ENCODE assay signal across 14 mouse cellular contexts in genomic region chr12:12725797-12726196, GRCm38 (mm10).
DNase-seq lines count a peak whose midpoint lies in the region; ATAC-seq and TF ChIP-seq lines count a peak whose summit lies in the region.
"Had no signal": no experiment of that assay in that cellular context is flagged by ENCODE, and none has a peak within 500 bp of the region (broad histone marks: within the 10 kb centered on the region; RNA-seq: fewer than 3 reads in every experiment).

No protein-coding gene starts in this region.

- peaks cover 15% of the 10 kb centered on the region for H3K4me1 ChIP-seq in heart, embryonic 10.5 days
- H3K4me1 ChIP-seq in E14TG2a.4 (replicated peaks; ENCODE audit: low read depth, low read length): peaks cover 45% of the 10 kb centered on the region
- H3K4me1 ChIP-seq in forebrain, embryonic 11.5 days (replicated peaks; ENCODE audit: control insufficient read depth, insufficient read depth, low read length): peaks cover 26% of the 10 kb centered on the region
- no peaks in the 10 kb centered on the region for H3K4me1 ChIP-seq in intestine, postnatal 0 days (replicated peaks; ENCODE audit: control insufficient read depth, insufficient read depth, low read length)

- ATAC-seq in forebrain, embryonic 11.5 days (replicated peaks; ENCODE audit: low FRiP score): peak; percentile 14
- ATAC-seq in megakaryocyte-erythroid progenitor cell, adult 5-6 weeks (replicated peaks; ENCODE audit: low FRiP score, low TSS enrichment, poor library complexity, severe bottlenecking): no peak
- no peak for ATAC-seq in intestine, postnatal 0 days

- peak overlapping the region; percentile 17; the same call in 1 of the 2 replicates for H3K27ac ChIP-seq in heart, embryonic 10.5 days
- peak overlapping the region; percentile 31 for H3K27ac ChIP-seq in forebrain, embryonic 11.5 days (ENCODE audit: low read depth, low read length)
- no peak overlapping the region for H3K27ac ChIP-seq in intestine, postnatal 0 days (ENCODE audit: low read depth, low read length)
- H3K27ac ChIP-seq: kidney, postnatal 0 days had no signal

- peaks cover 6% of the 10 kb centered on the region; the same call in 1 of the 2 replicates for H3K27me3 ChIP-seq in heart, embryonic 10.5 days (ENCODE audit: insufficient read depth, poor library complexity, severe bottlenecking)
- peaks cover 9% of the 10 kb centered on the region; the same call in 1 of the 2 replicates for H3K27me3 ChIP-seq in E14TG2a.4 (ENCODE audit: insufficient read depth, low read length)
- H3K27me3 ChIP-seq in forebrain, embryonic 11.5 days (ENCODE audit: control insufficient read depth, insufficient read depth, low read length): peaks cover 1% of the 10 kb centered on the region; the same call in 1 of the 2 replicates
- no peaks in the 10 kb centered on the region for H3K27me3 ChIP-seq in intestine, postnatal 0 days (replicated peaks; ENCODE audit: control insufficient read depth, insufficient read depth, low read length)

- peak overlapping the region; percentile 5 for H3K4me2 ChIP-seq in forebrain, embryonic 11.5 days (ENCODE audit: low read depth, low read length, severe bottlenecking)
- H3K4me2 ChIP-seq in intestine, postnatal 0 days (replicated peaks; ENCODE audit: low read depth): no peak overlapping the region

- 10% methylated on average over 9 of the region's 9 CpGs for WGBS in heart, embryonic 10.5 days
- 2% methylated on average over 9 of the region's 9 CpGs for WGBS in forebrain, embryonic 11.5 days
- WGBS in intestine, postnatal 0 days: 60% methylated on average over 9 of the region's 9 CpGs

- peak overlapping the region; percentile 48; the same call in 1 of the 2 replicates for H3K9ac ChIP-seq in forebrain, embryonic 11.5 days (ENCODE audit: low read length)
- H3K9ac ChIP-seq in intestine, postnatal 0 days (ENCODE audit: low read depth, low read length): no peak overlapping the region

- no peak for DNase-seq in heart, embryonic 10.5 days (ENCODE audit: low spot score)
- no peak for DNase-seq in heart, postnatal 25 days (ENCODE audit: low spot score)
- DNase-seq in forebrain, embryonic 11.5 days (ENCODE audit: low spot score): peak; percentile 73
- peak; percentile 45 for DNase-seq in mesoderm, embryonic 11.5 days (ENCODE audit: low read depth, low spot score)
- DNase-seq in right cerebral cortex, adult 18-20 months: no peak
- DNase-seq: lung, postnatal 10 days; right cerebral cortex, postnatal 25 days; thymus, postnatal 4 days had no signal

- intact Hi-C loops in heart, postnatal 25 days (cut with DNase I): no loop called here

- no peaks in the 10 kb centered on the region for H3K9me3 ChIP-seq in heart, embryonic 10.5 days
- no peaks in the 10 kb centered on the region for H3K9me3 ChIP-seq in E14TG2a.4 (ENCODE audit: low read length)
- H3K9me3 ChIP-seq in forebrain, embryonic 11.5 days (ENCODE audit: control insufficient read depth, low read length): no peaks in the 10 kb centered on the region
- H3K9me3 ChIP-seq in intestine, postnatal 0 days (ENCODE audit: control insufficient read depth): no peaks in the 10 kb centered on the region

- no peaks in the 10 kb centered on the region for H3K36me3 ChIP-seq in heart, embryonic 10.5 days
- H3K36me3 ChIP-seq in E14TG2a.4 (ENCODE audit: insufficient read depth, low read length): no peaks in the 10 kb centered on the region
- H3K36me3 ChIP-seq in forebrain, embryonic 11.5 days (ENCODE audit: control insufficient read depth, insufficient read depth, low read length): no peaks in the 10 kb centered on the region
- no peaks in the 10 kb centered on the region for H3K36me3 ChIP-seq in intestine, postnatal 0 days (ENCODE audit: control insufficient read depth, insufficient read depth)
- H3K36me3 ChIP-seq: G1E had no signal

- H3K4me3 ChIP-seq in heart, embryonic 10.5 days: peak overlapping the region; percentile 45
- H3K4me3 ChIP-seq in E14TG2a.4 (replicated peaks; ENCODE audit: low read length): peak overlapping the region; percentile 39; the same call in 1 of the 2 replicates
- no peak overlapping the region for H3K4me3 ChIP-seq in forebrain, embryonic 11.5 days (ENCODE audit: low read depth, low read length)
- no peak overlapping the region for H3K4me3 ChIP-seq in intestine, postnatal 0 days (ENCODE audit: low read depth, low read length)
- H3K4me3 ChIP-seq: myocyte had no signal

- TF ChIP-seq CTCF in E14TG2a.4 (conservative IDR thresholded peaks at IDR 0.05; ENCODE audit: low read length): no peak
- no peak for TF ChIP-seq CTCF in intestine, postnatal 0 days (IDR thresholded peaks at IDR 0.05; ENCODE audit: low read depth)

Comparison
In these comparisons a context has a peak if more than half of its experiments do, and no peak if none do; other contexts are left out.
1. DNase-seq: peak in forebrain, embryonic 11.5 days (single experiment) and mesoderm, embryonic 11.5 days (single experiment); none in heart, embryonic 10.5 days (single experiment), heart, postnatal 25 days (single experiment) and right cerebral cortex, adult 18-20 months (single experiment).
2. H3K4me3 ChIP-seq: peak in heart, embryonic 10.5 days (single experiment) and E14TG2a.4 (single experiment); none in forebrain, embryonic 11.5 days (single experiment) and intestine, postnatal 0 days (single experiment).